Mouse (Mus musculus): ENCODE data around the gene Tceanc2.

Gene Tceanc2

GRCm38 (mm10) chr4:107177506-107177905 is 1.4 kb downstream of the Tceanc2 start:
- no peak for DNase-seq

- DNase-seq: no peak
Observed at GRCm38 (mm10) chr4:107167798-107168197, 11.1 kb downstream of the Tceanc2 start.

- no peak for DNase-seq
Observed at GRCm38 (mm10) chr4:107166700-107167099, 12.2 kb downstream of the Tceanc2 start.

- DNase-seq: peak; percentile 74
Observed at GRCm38 (mm10) chr4:107163756-107164587, 14.9 kb downstream of the Tceanc2 start.

- DNase-seq: no peak
Observed at GRCm38 (mm10) chr4:107163341-107163740, 15.6 kb downstream of the Tceanc2 start.

GRCm38 (mm10) chr4:107160181-107160580 is 18.7 kb downstream of the Tceanc2 start:
- no peak for DNase-seq

- DNase-seq: no peak
Observed at GRCm38 (mm10) chr4:107159166-107159773, 19.6 kb downstream of the Tceanc2 start.

- DNase-seq: no peak
Observed at GRCm38 (mm10) chr4:107156983-107157401, 21.9 kb downstream of the Tceanc2 start.

- no peak for DNase-seq
Observed at GRCm38 (mm10) chr4:107152571-107152970, 26.3 kb downstream of the Tceanc2 start.

GRCm38 (mm10) chr4:107150991-107151390 is 27.9 kb downstream of the Tceanc2 start:
- no peak for DNase-seq

- no peak for DNase-seq
Observed at GRCm38 (mm10) chr4:107143511-107143910, 35.4 kb downstream of the Tceanc2 start.

- DNase-seq: no peak
Observed at GRCm38 (mm10) chr4:107139836-107140631, 38.9 kb downstream of the Tceanc2 start.

- DNase-seq: no peak
Observed at GRCm38 (mm10) chr4:107138948-107139835, 39.7 kb downstream of the Tceanc2 start.

- DNase-seq: no peak
Observed at GRCm38 (mm10) chr4:107136531-107136930, 42.4 kb downstream of the Tceanc2 start.

GRCm38 (mm10) chr4:107135663-107136062 is 43.3 kb downstream of the Tceanc2 start:
- no peak for DNase-seq

- no peak for DNase-seq
Observed at GRCm38 (mm10) chr4:107134891-107135290, 44.0 kb downstream of the Tceanc2 start.

GRCm38 (mm10) chr4:107130534-107130933 is 48.4 kb downstream of the Tceanc2 start:
- no peak for DNase-seq

GRCm38 (mm10) chr4:107129373-107129772 is 49.5 kb downstream of the Tceanc2 start:
- no peak for DNase-seq

GRCm38 (mm10) chr4:107127901-107128669 is 50.8 kb downstream of the Tceanc2 start:
- no peak for DNase-seq

GRCm38 (mm10) chr4:107126891-107127524 is 51.9 kb downstream of the Tceanc2 start:
- DNase-seq: no peak

GRCm38 (mm10) chr4:107126389-107126788 is 52.5 kb downstream of the Tceanc2 start:
- DNase-seq: no peak

Data from lung, postnatal 14 days (tissue).